Mouse (Mus musculus) lung, postnatal 0 days (tissue): Measurements from ENCODE around the gene Nrxn1.

Experiments
- CTCF ChIP-seq: IDR thresholded peaks from 2 replicates; pipeline ENCODE4 v1.5.1; 2016; ENCODE audit warnings: antibody characterized with exemption, mild to moderate bottlenecking
- EP300 ChIP-seq: IDR thresholded peaks from 2 replicates; pipeline ENCODE4 v1.6.1; 2016; ENCODE audit warnings: antibody characterized with exemption, mild to moderate bottlenecking, control low read depth

DNA sequence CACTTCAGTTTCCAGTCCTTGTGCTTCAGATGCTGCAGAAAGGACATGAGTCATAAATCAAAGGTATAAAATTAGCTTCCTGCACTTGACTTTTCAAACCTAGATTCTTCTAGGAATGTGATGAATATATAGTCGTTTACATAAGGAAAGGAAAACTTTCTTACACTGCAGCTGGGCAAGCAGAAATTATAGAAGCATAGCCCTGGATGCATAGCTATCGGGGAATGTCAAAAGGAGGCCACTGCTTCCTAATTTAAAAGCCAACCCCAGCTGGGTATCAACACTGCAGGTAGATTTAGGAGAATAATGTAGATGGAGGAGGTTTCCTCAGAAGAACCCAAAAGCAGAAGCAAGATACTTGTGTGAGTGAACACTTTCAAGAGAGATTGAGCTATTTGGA lies 523.0 kb downstream of the Nrxn1 start:
- TF ChIP-seq EP300, result no peak
- TF ChIP-seq CTCF, result no peak
